Mouse (Mus musculus) MEL (cell line): ENCODE measurements at regions not wholly inside any gene's neighbourhood (a gene's known extent, or its start where the extent isn't known, plus 50 kb on each side); places are given as distances from the start of the nearest gene placed in this dataset.

Source experiments
- DNase-seq: peaks from one replicate; pipeline ENCODE4 v3.0.0; 2011; ENCODE audit warnings: low read depth, low spot score
- H3K27ac ChIP-seq: 2 replicates; pipeline ENCODE4 v1.5.1; 2012; ENCODE audit warnings: low read depth, mild to moderate bottlenecking, control low read depth, low read length, moderate library complexity; ENCODE audit not compliant: control insufficient read depth
- H3K27me3 ChIP-seq, 2 experiments: fragments of 150-350 bp in 1 of 2; sonication (generic) in 1 of 2; 2 replicates each; pipeline ENCODE4 v1.6.1; 2012; ENCODE audit warnings: low read length in 2 of 2, mild to moderate bottlenecking in 2 of 2, improper control_type of control experiment in 1 of 2, moderate library complexity in 1 of 2; ENCODE audit not compliant: insufficient read depth in 2 of 2, control insufficient read depth in 1 of 2
- H3K36me3 ChIP-seq, 2 experiments: 2 replicates each; pipeline ENCODE4 v1.6.1; 2012 to 2014; ENCODE audit warnings: low read length in 2 of 2, improper control_type of control experiment in 1 of 2, inconsistent platforms in 1 of 2, mild to moderate bottlenecking in 1 of 2; ENCODE audit not compliant: insufficient read depth in 2 of 2, control insufficient read depth in 1 of 2
- H3K4me1 ChIP-seq, 2 experiments: fragments of 150-350 bp in 1 of 2; sonication (generic) in 1 of 2; 2 replicates each; pipeline ENCODE4 v1.6.1; 2012; ENCODE audit warnings: low read length in 2 of 2, improper control_type of control experiment in 1 of 2, mild to moderate bottlenecking in 1 of 2; ENCODE audit not compliant: insufficient read depth in 2 of 2, control insufficient read depth in 1 of 2
- H3K4me3 ChIP-seq, 2 experiments: fragments of 150-350 bp in 1 of 2; sonication (generic) in 1 of 2; 2 replicates each; pipeline ENCODE4 v1.5.1; 2012; ENCODE audit warnings: low read depth in 2 of 2, low read length in 2 of 2, mild to moderate bottlenecking in 2 of 2, moderate library complexity in 2 of 2, control low read depth in 1 of 2, improper control_type of control experiment in 1 of 2; ENCODE audit not compliant: control insufficient read depth in 1 of 2, insufficient read depth in 1 of 2
- H3K79me2 ChIP-seq: 2 replicates; pipeline ENCODE4 v1.6.1; 2012; ENCODE audit warnings: mild to moderate bottlenecking, low read length, moderate library complexity; ENCODE audit not compliant: control insufficient read depth, poor library complexity, insufficient read depth
- H3K9ac ChIP-seq: 2 replicates; pipeline ENCODE4 v1.6.1; 2012; ENCODE audit warnings: low read depth, mild to moderate bottlenecking, control low read depth, low read length, moderate library complexity; ENCODE audit not compliant: control insufficient read depth, poor library complexity, severe bottlenecking
- H3K9me3 ChIP-seq: fragments of 150-350 bp; sonication (generic); replicated peaks from 2 replicates; pipeline ENCODE4 v1.6.1; 2012; ENCODE audit warnings: mild to moderate bottlenecking, low read length, improper control_type of control experiment, moderate library complexity; ENCODE audit not compliant: insufficient read depth
- CHD1 ChIP-seq: IDR thresholded peaks from 2 replicates; pipeline ENCODE4 v1.6.1; 2012; ENCODE audit warnings: low read depth, mild to moderate bottlenecking, inconsistent platforms, low read length, improper control_type of control experiment
- E2F4 ChIP-seq: IDR thresholded peaks from 2 replicates; pipeline ENCODE4 v1.6.1; 2011; ENCODE audit warnings: low read depth, low read length, improper control_type of control experiment, borderline replicate concordance
- ELF1 ChIP-seq: IDR thresholded peaks from 2 replicates; pipeline ENCODE4 v1.6.1; 2014; ENCODE audit warnings: low read depth, mild to moderate bottlenecking, inconsistent platforms, low read length, improper control_type of control experiment, moderate library complexity
- EP300 ChIP-seq, 2 experiments: IDR thresholded peaks; 2 replicates each; pipeline ENCODE4 v1.6.1; 2011; ENCODE audit warnings: improper control_type of control experiment in 2 of 2, low read length in 2 of 2, low read depth in 1 of 2, mild to moderate bottlenecking in 1 of 2
- ETS1 ChIP-seq: IDR thresholded peaks from 2 replicates; pipeline ENCODE4 v1.6.1; 2012; ENCODE audit warnings: low read depth, mild to moderate bottlenecking, inconsistent platforms, low read length, improper control_type of control experiment, moderate library complexity
- JUND ChIP-seq: IDR thresholded peaks from 2 replicates; pipeline ENCODE4 v1.6.1; 2011; ENCODE audit warnings: low read depth, mild to moderate bottlenecking, improper control_type of control experiment, low read length
- KAT2A ChIP-seq: conservative IDR thresholded peaks from 2 replicates; pipeline ENCODE4 v1.6.1; 2012; ENCODE audit warnings: low read depth, low read length, improper control_type of control experiment, inconsistent platforms
- MAFK ChIP-seq: IDR thresholded peaks from 2 replicates; pipeline ENCODE4 v1.6.1; 2011; ENCODE audit warnings: low read depth, mild to moderate bottlenecking, low read length, improper control_type of control experiment, borderline replicate concordance
- MAX ChIP-seq: IDR thresholded peaks from 2 replicates; pipeline ENCODE4 v1.6.1; 2011; ENCODE audit warnings: low read length, improper control_type of control experiment
- MAZ ChIP-seq: IDR thresholded peaks from 2 replicates; pipeline ENCODE4 v1.6.1; 2012; ENCODE audit warnings: low read depth, mild to moderate bottlenecking, inconsistent platforms, low read length, improper control_type of control experiment
- MXI1 ChIP-seq: IDR thresholded peaks from 2 replicates; pipeline ENCODE4 v1.6.1; 2011; ENCODE audit warnings: mild to moderate bottlenecking, low read depth, low read length, improper control_type of control experiment
- MYC ChIP-seq: IDR thresholded peaks from 2 replicates; pipeline ENCODE4 v1.6.1; 2011; ENCODE audit warnings: low read depth, mild to moderate bottlenecking, low read length, improper control_type of control experiment, moderate library complexity
- NELFE ChIP-seq: IDR thresholded peaks from 2 replicates; pipeline ENCODE4 v1.6.1; 2011; ENCODE audit warnings: low read depth, low read length, improper control_type of control experiment
- NRF1 ChIP-seq: IDR thresholded peaks from 2 replicates; pipeline ENCODE4 v1.6.1; 2014; ENCODE audit warnings: low read depth, mild to moderate bottlenecking, inconsistent platforms, low read length, improper control_type of control experiment, moderate library complexity; ENCODE audit not compliant: poor library complexity, insufficient read depth, severe bottlenecking
- POLR2A ChIP-seq, 2 experiments: IDR thresholded peaks; 2 replicates each; pipeline ENCODE4 v1.6.1; 2011 to 2012; ENCODE audit warnings: low read length in 2 of 2, mild to moderate bottlenecking in 2 of 2, control low read depth in 1 of 2, improper control_type of control experiment in 1 of 2, low read depth in 1 of 2, moderate library complexity in 1 of 2; ENCODE audit not compliant: control insufficient read depth in 1 of 2, insufficient read depth in 1 of 2, poor library complexity in 1 of 2
- POLR2AphosphoS5 ChIP-seq: IDR thresholded peaks from 2 replicates; pipeline ENCODE4 v1.6.1; 2012; ENCODE audit warnings: low read depth, borderline replicate concordance, mild to moderate bottlenecking, inconsistent platforms, low read length, moderate library complexity, mixed read lengths
- RAD21 ChIP-seq: IDR thresholded peaks from 2 replicates; pipeline ENCODE4 v1.6.1; 2011; ENCODE audit warnings: mild to moderate bottlenecking, low read depth, low read length, improper control_type of control experiment
- RCOR1 ChIP-seq: IDR thresholded peaks from 2 replicates; pipeline ENCODE4 v1.6.1; 2012; ENCODE audit warnings: low read depth, mild to moderate bottlenecking, inconsistent platforms, low read length, improper control_type of control experiment
- SIN3A ChIP-seq: IDR thresholded peaks from 2 replicates; pipeline ENCODE4 v1.6.1; 2012; ENCODE audit warnings: low read length, improper control_type of control experiment, inconsistent platforms
- SMC3 ChIP-seq: IDR thresholded peaks from 2 replicates; pipeline ENCODE4 v1.6.1; 2011; ENCODE audit warnings: low read depth, low read length, improper control_type of control experiment
- TBP ChIP-seq: IDR thresholded peaks from 2 replicates; pipeline ENCODE4 v1.8.0; 2011; ENCODE audit warnings: low read depth, low read length, improper control_type of control experiment
- UBTF ChIP-seq: IDR thresholded peaks from 2 replicates; pipeline ENCODE4 v1.6.1; 2012; ENCODE audit warnings: low read depth, mild to moderate bottlenecking, inconsistent platforms, low read length, improper control_type of control experiment, moderate library complexity, borderline replicate concordance; ENCODE audit not compliant: insufficient read depth
- USF2 ChIP-seq, 2 experiments: IDR thresholded peaks; 2 replicates each; pipeline ENCODE4 v1.6.1; 2011 to 2012; ENCODE audit warnings: improper control_type of control experiment in 2 of 2, low read length in 2 of 2, borderline replicate concordance in 1 of 2, inconsistent platforms in 1 of 2, low read depth in 1 of 2, mild to moderate bottlenecking in 1 of 2; ENCODE audit not compliant: insufficient read depth in 1 of 2
- ZKSCAN1 ChIP-seq: IDR thresholded peaks from 2 replicates; pipeline ENCODE4 v1.6.1; 2012; ENCODE audit warnings: low read depth, mild to moderate bottlenecking, inconsistent platforms, low read length, improper control_type of control experiment, moderate library complexity
- ZNF384 ChIP-seq: IDR thresholded peaks from 2 replicates; pipeline ENCODE4 v1.6.1; 2012; ENCODE audit warnings: low read depth, mild to moderate bottlenecking, inconsistent platforms, low read length, improper control_type of control experiment

DNA sequence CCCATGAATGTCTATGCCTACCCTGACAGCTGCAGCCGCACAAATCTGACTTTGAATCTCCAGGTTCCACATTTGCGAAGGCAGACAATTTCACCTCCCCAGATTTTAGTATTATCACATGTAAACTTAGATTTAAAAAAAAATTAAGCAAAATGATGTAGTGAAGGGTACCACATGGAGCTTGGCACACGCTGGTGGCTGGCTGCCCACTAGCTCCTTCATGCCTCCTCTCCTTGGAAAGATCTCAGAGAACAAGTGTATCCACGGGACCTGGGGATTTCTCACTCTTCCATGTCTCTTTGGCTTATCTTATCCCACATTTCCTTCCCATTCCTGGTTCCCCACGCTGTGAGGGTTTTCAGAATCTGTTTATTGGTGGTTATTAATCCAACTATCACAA, 496.5 kb downstream of the Sox2 start:
- H3K27me3 ChIP-seq, result no peaks in the 10 kb centered on the region; a peak in 1 of 4 replicates
- no peaks in the 10 kb centered on the region for H3K4me1 ChIP-seq
- no peak for TF ChIP-seq NRF1
- TF ChIP-seq RAD21, result no peak
- TF ChIP-seq MXI1, result no peak
- TF ChIP-seq ELF1, result no peak
- TF ChIP-seq CHD1, result no peak
- TF ChIP-seq EP300 (IDR thresholded peaks at IDR 0.05; ENCODE audit: low read depth in 1 of 2, low read length in 2 of 2), result no peak
- no peak for TF ChIP-seq MAZ
- TF ChIP-seq KAT2A, result no peak
- TF ChIP-seq UBTF, result no peak
- no peak for TF ChIP-seq ZNF384
- no peak for TF ChIP-seq JUND
- TF ChIP-seq MAFK, result no peak
- TF ChIP-seq SMC3, result no peak
- TF ChIP-seq RCOR1, result no peak
- TF ChIP-seq NELFE, result no peak
- no peak for TF ChIP-seq E2F4
- TF ChIP-seq POLR2A (IDR thresholded peaks at IDR 0.05; ENCODE audit: control insufficient read depth in 1 of 2, insufficient read depth in 1 of 2, low read depth in 1 of 2, low read length in 2 of 2, poor library complexity in 1 of 2), result no peak
- no peak for TF ChIP-seq MYC
- no peak overlapping the region for H3K27ac ChIP-seq
- no peaks in the 10 kb centered on the region for H3K36me3 ChIP-seq
- no peak for DNase-seq
- no peak overlapping the region for H3K9ac ChIP-seq
- H3K9me3 ChIP-seq, result no peaks in the 10 kb centered on the region
- H3K79me2 ChIP-seq, result no peaks in the 10 kb centered on the region
- H3K4me3 ChIP-seq, result no peak overlapping the region

DNA sequence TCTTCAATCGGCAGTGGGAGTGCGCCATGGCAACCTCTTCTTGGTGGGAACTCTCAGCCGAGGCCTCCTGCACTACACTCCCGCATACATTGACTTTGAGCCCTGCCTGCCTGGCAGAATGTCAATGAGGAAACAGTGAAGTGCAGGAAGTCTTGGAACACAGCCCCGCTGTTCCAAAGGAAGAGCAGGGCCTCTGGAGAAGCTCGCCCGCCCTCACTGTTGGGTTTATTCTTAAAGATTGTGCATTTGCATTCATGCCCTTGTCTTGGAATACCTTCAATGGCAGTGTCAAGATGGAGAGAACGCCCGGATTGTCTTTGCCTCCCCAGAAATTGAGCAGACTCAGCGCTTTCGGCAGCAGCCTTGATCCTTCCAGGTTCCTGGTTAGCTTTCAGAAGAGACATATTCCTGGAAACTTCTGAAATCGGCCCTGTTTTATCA, 499.1 kb downstream of the Sox2 start:
- Histone ChIP-seq H3K79me2 (no peaks in the 10 kb centered on the region), H3K9me3 (no peaks in the 10 kb centered on the region), H3K27ac (no peak overlapping the region), H3K36me3 (no peaks in the 10 kb centered on the region), H3K27me3 (no peaks in the 10 kb centered on the region; a peak in 1 of 4 replicates), H3K4me1 (no peaks in the 10 kb centered on the region), H3K4me3 (no peak overlapping the region), H3K9ac (no peak overlapping the region)
- no peak for DNase-seq
- TF ChIP-seq USF2 (IDR thresholded peaks at IDR 0.05; ENCODE audit: borderline replicate concordance in 1 of 2, insufficient read depth in 1 of 2, low read depth in 1 of 2, low read length in 2 of 2), result no peak
- TF ChIP-seq SMC3, result no peak
- TF ChIP-seq POLR2A (IDR thresholded peaks at IDR 0.05; ENCODE audit: control insufficient read depth in 1 of 2, insufficient read depth in 1 of 2, low read depth in 1 of 2, low read length in 2 of 2, poor library complexity in 1 of 2), result no peak
- no peak for TF ChIP-seq MAX
- TF ChIP-seq EP300 (IDR thresholded peaks at IDR 0.05; ENCODE audit: low read depth in 1 of 2, low read length in 2 of 2), result no peak
- no peak for TF ChIP-seq ZKSCAN1
- TF ChIP-seq MAFK, result no peak
- TF ChIP-seq MAZ, result no peak
- TF ChIP-seq SIN3A, result no peak
- no peak for TF ChIP-seq KAT2A
- no peak for TF ChIP-seq POLR2AphosphoS5
- TF ChIP-seq TBP, result no peak
- TF ChIP-seq ETS1, result no peak
